Mouse (Mus musculus) forebrain, embryonic 15.5 days (tissue): ENCODE data around the gene Trak1. TPM values are rescaled to one million over a fixed set of nuclear protein-coding genes. Genes with fewer than 3 reads are reported as not detected.

Experiments
- ATAC-seq: fragments of 200-750 bp; cut with Nextera tagmentation; replicated peaks from 2 replicates; pipeline ENCODE4 v1.8.0; 2017; ENCODE audit warnings: mild to moderate bottlenecking, moderate TSS enrichment, moderate library complexity
- H3K27ac ChIP-seq: fragments of 300-500 bp; sonication (generic); replicated peaks from 2 replicates; pipeline ENCODE4 v1.5.1; 2015; ENCODE audit warnings: mild to moderate bottlenecking, inconsistent platforms
- H3K27me3 ChIP-seq: fragments of 300-500 bp; sonication (generic); 2 replicates; pipeline ENCODE4 v1.6.1; 2015; ENCODE audit warnings: inconsistent platforms
- H3K36me3 ChIP-seq: fragments of 300-500 bp; sonication (generic); 2 replicates; pipeline ENCODE4 v1.6.1; 2015; ENCODE audit warnings: mild to moderate bottlenecking, inconsistent platforms
- H3K4me1 ChIP-seq: fragments of 300-500 bp; sonication (generic); 2 replicates; pipeline ENCODE4 v1.6.1; 2015; ENCODE audit warnings: inconsistent platforms
- H3K4me2 ChIP-seq: fragments of 300-500 bp; sonication (generic); replicated peaks from 2 replicates; pipeline ENCODE4 v1.6.1; 2015; ENCODE audit warnings: mild to moderate bottlenecking, inconsistent platforms
- H3K4me3 ChIP-seq: fragments of 300-500 bp; sonication (generic); 2 replicates; pipeline ENCODE4 v1.5.1; 2015; ENCODE audit warnings: mild to moderate bottlenecking, inconsistent platforms
- H3K9ac ChIP-seq: fragments of 300-500 bp; sonication (generic); replicated peaks from 2 replicates; pipeline ENCODE4 v1.6.1; 2015; ENCODE audit warnings: mild to moderate bottlenecking, inconsistent platforms
- H3K9me3 ChIP-seq: fragments of 300-500 bp; sonication (generic); 2 replicates; pipeline ENCODE4 v1.6.1; 2016; ENCODE audit warnings: inconsistent platforms
- WGBS: fragments of 180-500 bp; shearing (Covaris S2); methylation state at CpG from one replicate; pipeline ENCODE4 v1.1.7; 2015; ENCODE audit warnings: mixed read lengths; 5-methylcytosine and 5-hydroxymethylcytosine counted together
- polyA plus RNA-seq: library from polyadenylated mRNA; unstranded; fragments of >200 nt; fragmentation: Nextera tagmentation; extraction: Ambion mirVana; gene quantifications from 2 replicates; pipeline ENCODE4 v1.2.1, GENCODE M21; 2015

Trak1 gene
- 75.8 and 78.7 TPM in 2 replicates for polyA plus RNA-seq

DNA sequence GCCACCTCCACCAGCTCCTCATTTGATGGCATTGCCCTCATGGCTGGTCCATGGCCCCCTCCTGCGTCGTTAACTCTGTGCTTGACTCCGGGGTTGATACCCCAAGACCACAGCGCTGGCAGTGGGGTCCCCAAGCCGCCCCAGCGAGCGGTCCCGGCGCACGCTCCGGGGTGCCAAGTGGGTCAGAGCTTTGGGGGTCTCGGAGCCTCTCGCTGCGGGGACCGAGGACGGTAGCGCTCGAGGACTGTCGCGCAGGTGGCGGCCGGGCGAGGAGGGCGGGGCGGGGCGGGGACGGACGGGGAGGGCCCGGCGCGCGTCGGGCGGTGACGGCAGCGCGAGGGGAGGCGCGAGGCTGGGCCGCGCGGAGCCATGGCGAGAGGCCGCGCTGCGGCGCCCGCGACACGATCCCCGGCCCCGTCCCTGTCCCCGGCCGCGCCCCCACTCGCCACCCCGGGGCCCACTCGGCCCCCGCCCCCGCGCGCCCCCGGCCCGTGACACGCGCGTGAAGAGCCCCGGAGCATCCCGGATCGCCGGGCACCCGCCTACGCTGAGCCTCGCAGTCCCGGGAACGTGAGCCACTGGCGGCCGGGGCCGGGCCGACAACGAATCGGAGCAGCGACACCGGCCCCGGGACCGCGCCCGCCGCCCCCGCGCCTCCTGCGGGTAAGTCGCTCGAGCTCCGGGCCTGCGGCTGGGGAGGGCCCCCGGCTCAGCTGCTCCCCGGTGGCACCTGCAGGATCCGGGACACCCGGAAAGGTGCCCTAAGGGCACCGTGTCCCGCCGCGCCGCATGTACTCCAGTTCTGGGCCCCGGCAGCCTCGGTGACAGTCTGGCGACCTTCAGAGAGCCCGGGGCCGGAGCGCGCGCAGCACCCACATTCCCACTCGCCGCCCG lies at the start of gene Trak1:
TSS of gene Trak1 (plus strand) at position 332 of the 894 bp plus-strand sequence.
- Histone ChIP-seq H3K4me2 (peak within 1 kb of the TSS; percentile 80), H3K27me3 (no peaks in the 10 kb centered on the region), H3K36me3 (no peaks in the 10 kb centered on the region), H3K4me1 (peaks cover 43% of the 10 kb centered on the region), H3K9me3 (no peaks in the 10 kb centered on the region), H3K27ac (peak within 1 kb of the TSS; percentile 41), H3K4me3 (peak within 1 kb of the TSS; percentile 80), H3K9ac (peak within 1 kb of the TSS; percentile 87)
- ATAC-seq: peak; percentile 87
- WGBS: under 1% methylated on average over 78 of the region's 116 CpGs

DNA sequence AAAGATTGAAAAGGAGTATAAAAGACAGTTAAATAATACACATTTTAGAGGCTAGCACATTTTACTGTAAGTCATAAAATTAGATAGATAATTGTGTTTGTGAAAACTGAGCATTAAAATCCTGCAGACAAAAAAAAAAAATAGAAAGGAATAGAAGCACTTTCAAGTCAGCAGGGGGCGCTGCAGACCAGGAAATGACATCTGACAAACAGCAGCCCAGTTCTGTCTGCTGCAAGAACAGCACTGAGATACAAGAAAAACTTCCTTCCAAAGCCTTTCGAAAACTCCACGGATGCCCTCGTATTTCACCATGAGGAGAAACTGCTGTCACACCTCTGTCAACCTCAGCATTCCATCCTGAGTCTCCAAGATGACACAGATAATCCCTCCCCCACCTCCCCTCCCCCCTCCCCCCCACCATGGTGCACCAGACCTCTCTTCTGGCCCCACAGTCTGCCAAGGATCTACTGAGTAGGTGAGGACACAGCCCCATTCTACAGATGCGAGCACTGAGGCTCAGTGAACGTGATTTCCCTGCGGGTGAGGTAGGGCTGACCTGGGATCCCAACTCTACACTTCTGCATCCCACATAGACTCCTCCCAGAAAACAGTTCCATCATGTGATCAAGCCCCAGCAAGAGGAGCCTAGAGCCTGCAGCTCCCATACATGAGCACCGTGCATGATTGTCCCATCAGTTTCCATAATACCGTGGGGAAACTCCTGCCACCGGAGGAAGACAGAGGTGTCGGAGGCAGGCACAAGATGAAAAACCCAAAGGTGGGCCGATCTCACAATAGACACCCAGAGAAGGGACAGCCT lies 49.1 kb upstream of the Trak1 start:
- no peak overlapping the region for H3K27ac ChIP-seq
- 65% methylated on average over 12 of the region's 12 CpGs for WGBS
- H3K9ac ChIP-seq: no peak overlapping the region
- no peak overlapping the region for H3K4me2 ChIP-seq
- H3K9me3 ChIP-seq: no peaks in the 10 kb centered on the region
- no peaks in the 10 kb centered on the region for H3K36me3 ChIP-seq
- no peak overlapping the region for H3K4me3 ChIP-seq
- ATAC-seq: peak; percentile 58; the same call in 1 of the 2 replicates
- no peaks in the 10 kb centered on the region for H3K4me1 ChIP-seq
- H3K27me3 ChIP-seq: no peaks in the 10 kb centered on the region

DNA sequence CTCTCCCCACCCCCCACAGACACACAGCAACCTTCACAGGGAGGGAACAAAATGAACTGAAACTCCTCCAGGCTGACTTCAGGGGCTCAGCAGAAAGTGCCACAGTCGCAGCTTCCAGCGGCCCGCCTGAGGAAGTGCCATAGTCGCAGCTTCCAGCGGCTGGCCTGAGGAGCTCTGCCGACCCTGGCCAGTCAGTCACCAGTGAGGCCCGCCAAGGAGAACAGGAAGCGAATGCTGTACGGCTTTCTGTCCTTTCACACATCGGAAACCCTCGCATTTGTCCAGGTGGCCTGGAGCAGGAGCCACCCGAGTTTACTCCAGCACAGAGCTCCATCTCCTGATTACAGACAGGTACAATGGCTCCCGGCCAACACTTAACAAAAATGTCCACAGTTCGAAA lies 47.5 kb upstream of the Trak1 start:
- no peak for ATAC-seq
- Histone ChIP-seq H3K27ac (no peak overlapping the region), H3K27me3 (no peaks in the 10 kb centered on the region), H3K9ac (no peak overlapping the region), H3K36me3 (0 out of 2 replicates have a peak, but pooled peaks cover 3% of the 10 kb centered on the region), H3K9me3 (no peaks in the 10 kb centered on the region), H3K4me3 (no peak overlapping the region), H3K4me1 (no peaks in the 10 kb centered on the region), H3K4me2 (no peak overlapping the region)
- 68% methylated on average over 14 of the region's 14 CpGs for WGBS

DNA sequence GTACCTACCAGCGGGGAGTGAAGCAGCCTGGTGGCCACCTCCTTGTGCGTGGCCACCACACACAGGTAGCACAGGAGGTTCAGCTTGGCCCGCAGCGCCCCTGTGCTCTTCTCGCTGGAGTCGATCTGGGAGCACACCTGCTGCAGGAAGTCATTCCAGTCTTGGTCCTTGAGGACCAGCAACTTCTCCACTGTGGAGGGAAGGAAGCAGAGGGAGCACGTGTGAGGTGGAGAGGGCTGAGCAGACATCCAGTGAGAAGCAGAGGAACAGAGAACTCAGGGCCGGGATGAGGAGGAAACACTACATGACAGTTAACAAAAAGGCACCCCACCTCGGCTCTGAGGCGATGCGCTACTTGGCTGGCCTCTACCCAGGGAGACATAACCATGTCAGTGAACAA lies 46.4 kb upstream of the Trak1 start:
- no peak overlapping the region for H3K27ac ChIP-seq
- 0 out of 2 replicates have a peak, but pooled peaks cover 5% of the 10 kb centered on the region for H3K36me3 ChIP-seq
- WGBS: 93% methylated on average over 11 of the region's 11 CpGs
- H3K27me3 ChIP-seq: no peaks in the 10 kb centered on the region
- no peaks in the 10 kb centered on the region for H3K4me1 ChIP-seq
- no peak overlapping the region for H3K4me3 ChIP-seq
- no peak overlapping the region for H3K9ac ChIP-seq
- H3K4me2 ChIP-seq: no peak overlapping the region
- no peaks in the 10 kb centered on the region for H3K9me3 ChIP-seq
- ATAC-seq: no peak

DNA sequence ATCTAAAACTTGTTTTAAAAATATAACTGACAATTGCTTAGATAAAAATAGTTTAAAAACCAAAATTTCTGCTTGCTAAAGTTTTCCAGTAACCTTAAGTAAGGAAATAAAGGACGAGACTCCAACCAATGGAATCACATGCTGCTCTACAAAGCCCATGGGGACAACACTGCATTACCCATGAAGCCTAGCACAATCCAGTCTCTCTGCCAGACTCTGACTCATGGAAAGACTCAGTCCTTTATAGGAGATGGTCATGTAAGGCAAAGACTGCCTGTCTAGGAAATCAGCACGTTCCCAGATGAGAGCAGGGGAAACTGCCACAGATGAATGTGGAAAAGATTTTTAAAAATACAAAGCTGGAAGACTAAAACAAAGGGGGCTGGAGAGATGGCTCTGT lies 43.3 kb upstream of the Trak1 start:
- Histone ChIP-seq H3K36me3 (0 out of 2 replicates have a peak, but pooled peaks cover 5% of the 10 kb centered on the region), H3K27ac (no peak overlapping the region), H3K4me2 (no peak overlapping the region), H3K9ac (no peak overlapping the region), H3K27me3 (no peaks in the 10 kb centered on the region), H3K9me3 (no peaks in the 10 kb centered on the region), H3K4me1 (no peaks in the 10 kb centered on the region), H3K4me3 (no peak overlapping the region)
- WGBS: 83% methylated on average over 2 of the region's 2 CpGs
- no peak for ATAC-seq

DNA sequence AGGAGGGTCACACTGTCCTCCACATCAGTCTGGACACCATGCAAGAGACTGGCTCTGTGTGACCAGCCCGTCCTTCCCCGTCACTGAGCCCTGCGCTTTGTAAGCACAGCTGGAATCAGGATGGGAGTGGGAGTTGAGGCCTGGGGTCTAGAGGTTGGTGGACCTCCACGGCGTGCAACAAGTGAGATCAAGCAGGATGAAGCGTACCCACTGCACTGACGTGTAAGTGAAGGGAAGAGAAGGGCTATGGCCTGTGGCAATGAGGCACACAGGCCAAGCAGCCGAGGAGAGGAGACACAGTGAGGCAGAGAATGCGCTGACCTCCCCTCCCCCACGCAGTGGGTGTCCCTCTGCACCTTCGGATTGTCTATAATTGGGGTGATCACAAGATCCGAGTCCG lies 42.5 kb upstream of the Trak1 start:
- Histone ChIP-seq H3K4me2 (no peak overlapping the region), H3K9me3 (no peaks in the 10 kb centered on the region), H3K4me1 (no peaks in the 10 kb centered on the region), H3K36me3 (0 out of 2 replicates have a peak, but pooled peaks cover 5% of the 10 kb centered on the region), H3K4me3 (no peak overlapping the region), H3K27me3 (no peaks in the 10 kb centered on the region), H3K9ac (no peak overlapping the region), H3K27ac (no peak overlapping the region)
- ATAC-seq: no peak
- WGBS: 92% methylated on average over 13 of the region's 13 CpGs

DNA sequence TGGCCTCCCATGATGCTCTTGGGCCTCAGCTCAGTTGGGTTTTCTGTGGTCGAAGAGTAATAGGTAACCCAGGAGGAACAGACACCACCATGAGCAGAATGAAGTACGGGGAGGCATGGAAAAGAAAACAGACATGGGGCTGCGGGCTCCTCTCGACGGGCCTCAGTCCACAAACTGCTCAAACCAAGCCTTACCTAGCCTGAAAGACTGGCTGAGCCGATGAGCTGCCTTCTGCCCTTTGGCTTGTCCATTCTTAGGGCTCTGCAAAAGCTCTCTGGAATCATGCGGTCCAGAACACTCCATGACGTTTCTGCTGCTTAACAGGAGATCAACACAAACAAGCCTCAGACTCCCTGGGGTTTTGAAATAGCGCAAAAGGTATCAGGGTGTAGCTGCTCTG lies 40.2 kb upstream of the Trak1 start:
- no peak overlapping the region for H3K9ac ChIP-seq
- ATAC-seq: no peak
- no peak overlapping the region for H3K4me3 ChIP-seq
- H3K36me3 ChIP-seq: 0 out of 2 replicates have a peak, but pooled peaks cover 5% of the 10 kb centered on the region
- H3K27me3 ChIP-seq: no peaks in the 10 kb centered on the region
- no peak overlapping the region for H3K27ac ChIP-seq
- WGBS: 83% methylated on average over 9 of the region's 9 CpGs
- no peaks in the 10 kb centered on the region for H3K4me1 ChIP-seq
- H3K9me3 ChIP-seq: no peaks in the 10 kb centered on the region
- no peak overlapping the region for H3K4me2 ChIP-seq

DNA sequence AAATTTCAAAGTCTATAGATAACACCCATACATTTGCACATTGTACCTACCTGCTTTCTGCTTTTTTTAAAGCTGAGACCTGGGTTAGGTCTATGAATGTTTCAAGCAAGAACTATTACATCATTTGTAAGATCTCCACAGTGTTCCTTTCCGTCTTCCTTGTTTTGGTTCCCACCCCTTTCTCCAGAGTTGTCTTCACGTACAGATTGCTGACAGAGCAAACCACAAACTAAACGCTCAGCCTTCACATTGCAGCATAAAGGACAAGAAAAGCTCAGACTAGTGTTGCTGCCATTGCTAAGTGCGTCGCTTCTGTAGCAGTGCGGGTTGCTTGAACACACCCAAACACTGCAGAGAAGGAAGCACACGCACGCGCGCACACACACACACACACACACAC lies 32.0 kb upstream of the Trak1 start:
- H3K9ac ChIP-seq: no peak overlapping the region
- no peaks in the 10 kb centered on the region for H3K27me3 ChIP-seq
- no peak for ATAC-seq
- no peaks in the 10 kb centered on the region for H3K4me1 ChIP-seq
- WGBS: 89% methylated on average over 10 of the region's 10 CpGs
- H3K4me2 ChIP-seq: no peak overlapping the region
- H3K36me3 ChIP-seq: no peaks in the 10 kb centered on the region
- H3K9me3 ChIP-seq: no peaks in the 10 kb centered on the region
- no peak overlapping the region for H3K27ac ChIP-seq
- H3K4me3 ChIP-seq: no peak overlapping the region

DNA sequence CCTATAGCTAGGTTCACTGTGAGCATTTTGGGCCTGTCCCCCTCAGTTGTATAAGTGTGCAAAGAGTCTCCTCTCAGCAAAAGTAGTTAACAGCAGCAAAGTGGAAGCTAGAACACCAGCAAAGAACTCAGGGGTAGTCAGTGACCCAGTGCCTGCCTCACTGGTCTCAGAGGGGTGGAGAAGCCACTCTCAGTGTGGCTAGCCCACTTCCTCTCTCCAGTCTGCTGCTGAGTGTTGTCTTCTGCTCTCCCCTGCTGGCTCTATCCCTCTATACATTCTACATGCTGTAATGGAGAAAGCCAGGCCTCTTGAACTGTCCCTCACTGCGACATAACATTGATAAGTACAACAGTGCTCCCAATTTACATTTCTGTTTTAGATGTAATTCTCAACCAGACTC lies 26.2 kb upstream of the Trak1 start:
- Histone ChIP-seq H3K27ac (no peak overlapping the region), H3K4me2 (no peak overlapping the region), H3K36me3 (no peaks in the 10 kb centered on the region), H3K4me3 (no peak overlapping the region), H3K9ac (no peak overlapping the region), H3K9me3 (no peaks in the 10 kb centered on the region), H3K4me1 (peaks cover 4% of the 10 kb centered on the region; the same call in 1 of the 2 replicates), H3K27me3 (no peaks in the 10 kb centered on the region)
- ATAC-seq: no peak
- WGBS: 92% methylated on average over 1 of the region's 1 CpGs

DNA sequence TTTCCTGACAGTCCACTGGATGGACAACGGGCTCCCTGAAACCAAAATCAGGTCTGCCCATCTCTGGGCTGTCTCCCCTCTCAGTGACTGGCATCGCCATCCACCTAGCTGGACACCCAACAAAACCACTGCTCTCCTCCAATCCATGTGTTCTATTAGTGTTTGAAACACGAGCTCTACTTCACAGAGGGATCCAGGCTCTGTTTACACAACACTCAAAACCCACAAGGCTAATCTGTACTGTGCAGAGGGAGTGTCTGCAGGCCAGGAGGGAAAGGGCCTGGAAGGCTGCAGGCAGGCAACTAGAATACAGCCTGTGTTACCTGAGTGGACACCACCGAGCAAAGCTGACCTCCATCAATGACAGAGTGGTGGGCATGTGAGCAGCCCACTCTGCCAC lies 25.7 kb upstream of the Trak1 start:
- Histone ChIP-seq H3K4me1 (peaks cover 8% of the 10 kb centered on the region), H3K27me3 (no peaks in the 10 kb centered on the region), H3K36me3 (no peaks in the 10 kb centered on the region), H3K9me3 (no peaks in the 10 kb centered on the region), H3K4me3 (no peak overlapping the region), H3K4me2 (no peak overlapping the region), H3K27ac (no peak overlapping the region), H3K9ac (no peak overlapping the region)
- whole genome bisulfite sequencing: 80% methylated on average over 4 of the region's 4 CpGs
- ATAC-seq: no peak

DNA sequence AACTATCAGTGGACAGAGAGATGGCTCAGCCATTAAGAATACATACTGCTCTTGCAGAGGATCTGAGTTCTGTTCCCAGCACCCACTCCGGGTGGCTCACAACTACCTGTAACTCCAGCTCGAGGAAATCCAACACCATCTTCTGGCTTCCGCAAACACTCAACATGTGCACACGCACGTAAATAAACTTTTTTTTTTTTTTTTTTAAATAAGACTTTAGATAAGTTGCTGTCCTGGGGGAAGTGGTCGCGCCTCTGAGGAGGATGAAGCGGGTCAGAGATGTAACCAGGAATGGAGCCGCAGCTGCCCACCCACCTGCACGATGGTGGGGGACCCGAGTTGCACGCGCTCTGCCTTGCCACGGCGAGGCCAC lies 20.6 kb upstream of the Trak1 start:
- peak overlapping the region; percentile 86 for H3K27ac ChIP-seq
- H3K36me3 ChIP-seq: no peaks in the 10 kb centered on the region
- WGBS: 17% methylated on average over 15 of the region's 15 CpGs

More for the DNA sequence above, 20.6 kb upstream of the Trak1 start:
- Histone ChIP-seq H3K4me1 (peaks cover 21% of the 10 kb centered on the region), H3K9ac (peak overlapping the region; percentile 62), H3K9me3 (no peaks in the 10 kb centered on the region), H3K4me2 (peak overlapping the region; percentile 70), H3K27me3 (no peaks in the 10 kb centered on the region), H3K4me3 (peak overlapping the region; percentile 62)
- no peak for ATAC-seq
